Mouse (Mus musculus): Measurements from ENCODE around the gene Olfr374. TPM values are rescaled to one million over a fixed set of nuclear protein-coding genes. Genes with fewer than 3 reads are reported as not detected.

Gene Olfr374
- polyA plus RNA-seq, 1 experiment: not detected

DNA sequence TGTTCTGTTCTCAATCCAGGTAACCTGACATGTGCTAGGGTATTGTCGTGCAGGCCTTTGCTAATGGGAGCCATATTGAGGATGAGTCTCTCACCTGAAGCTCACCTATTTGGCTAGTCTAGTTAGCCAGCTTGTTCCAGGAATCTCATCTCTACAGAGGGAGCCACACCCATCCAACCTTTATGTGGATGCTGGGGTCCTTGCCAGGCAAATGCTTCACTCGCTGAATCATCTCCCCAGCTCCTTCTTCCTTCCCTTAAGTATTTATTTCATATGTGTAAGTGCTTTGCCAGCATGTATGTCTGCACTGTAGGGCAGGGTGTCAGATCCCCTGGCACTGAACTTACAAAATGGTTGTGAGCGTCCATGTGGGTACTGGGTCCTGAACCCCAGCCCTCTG, 39.7 kb downstream of the Olfr374 start:
- no peak overlapping the region for H3K4me3 ChIP-seq (ENCODE audit: insufficient read depth, low read depth, low read length)
- H3K4me1 ChIP-seq (ENCODE audit: control insufficient read depth, insufficient read depth, insufficient read length, low read length): peaks cover 7% of the 10 kb centered on the region; the same call in 1 of the 2 replicates
- 0 out of 2 replicates have a peak overlapping the region, but pooled peaks have one; percentile 59 for H3K27ac ChIP-seq (replicated peaks; ENCODE audit: low read depth, low read length)

DNA sequence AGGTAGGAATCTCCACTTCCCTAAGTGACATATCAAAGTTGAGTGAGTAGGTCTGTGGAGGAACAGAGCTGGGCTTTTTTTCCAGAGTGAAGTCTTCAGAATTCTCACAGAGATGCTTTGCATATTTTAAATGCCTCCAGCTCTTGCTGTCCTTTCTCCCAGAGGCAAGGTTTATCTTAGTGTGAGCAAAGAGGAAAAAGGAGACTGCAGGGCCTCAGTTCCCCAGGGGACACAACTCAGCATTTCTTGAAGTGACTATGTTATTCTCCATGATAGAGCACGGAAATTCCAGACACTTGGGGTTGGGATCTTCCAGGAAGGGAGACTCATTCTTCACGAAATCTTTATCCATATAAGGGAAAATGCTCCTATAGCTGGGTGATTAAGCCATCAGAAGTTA, 40.4 kb downstream of the Olfr374 start:
- Histone ChIP-seq H3K4me3 (ENCODE audit: insufficient read depth, low read depth, low read length) (no peak overlapping the region), H3K27ac (replicated peaks; ENCODE audit: low read depth, low read length) (peak overlapping the region; percentile 76), H3K4me1 (ENCODE audit: control insufficient read depth, insufficient read depth, insufficient read length, low read length) (peaks cover 7% of the 10 kb centered on the region; the same call in 1 of the 2 replicates)

DNA sequence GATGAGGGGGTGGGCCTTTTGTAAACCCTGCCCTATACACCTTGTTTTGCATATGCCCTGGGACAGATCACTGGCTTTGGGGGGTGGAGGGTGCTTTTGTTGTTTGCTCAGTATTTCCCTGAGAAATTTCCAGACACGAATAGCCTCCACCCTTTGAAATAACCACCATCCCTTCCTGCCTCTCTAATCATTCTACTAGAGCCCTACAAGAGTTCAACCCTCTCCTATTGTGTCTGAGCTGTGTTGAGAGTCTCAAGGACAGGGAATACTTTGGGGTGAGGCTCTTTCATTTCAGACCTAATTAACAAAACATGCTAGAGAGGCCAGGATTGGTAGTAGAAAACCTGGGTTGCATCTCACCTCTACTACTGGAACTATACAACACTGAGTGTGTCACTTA, 42.2 kb downstream of the Olfr374 start:
- Histone ChIP-seq H3K27ac (replicated peaks; ENCODE audit: low read depth, low read length) (no peak overlapping the region), H3K4me3 (ENCODE audit: insufficient read depth, low read depth, low read length) (no peak overlapping the region), H3K4me1 (ENCODE audit: control insufficient read depth, insufficient read depth, insufficient read length, low read length) (peaks cover 7% of the 10 kb centered on the region; the same call in 1 of the 2 replicates)

DNA sequence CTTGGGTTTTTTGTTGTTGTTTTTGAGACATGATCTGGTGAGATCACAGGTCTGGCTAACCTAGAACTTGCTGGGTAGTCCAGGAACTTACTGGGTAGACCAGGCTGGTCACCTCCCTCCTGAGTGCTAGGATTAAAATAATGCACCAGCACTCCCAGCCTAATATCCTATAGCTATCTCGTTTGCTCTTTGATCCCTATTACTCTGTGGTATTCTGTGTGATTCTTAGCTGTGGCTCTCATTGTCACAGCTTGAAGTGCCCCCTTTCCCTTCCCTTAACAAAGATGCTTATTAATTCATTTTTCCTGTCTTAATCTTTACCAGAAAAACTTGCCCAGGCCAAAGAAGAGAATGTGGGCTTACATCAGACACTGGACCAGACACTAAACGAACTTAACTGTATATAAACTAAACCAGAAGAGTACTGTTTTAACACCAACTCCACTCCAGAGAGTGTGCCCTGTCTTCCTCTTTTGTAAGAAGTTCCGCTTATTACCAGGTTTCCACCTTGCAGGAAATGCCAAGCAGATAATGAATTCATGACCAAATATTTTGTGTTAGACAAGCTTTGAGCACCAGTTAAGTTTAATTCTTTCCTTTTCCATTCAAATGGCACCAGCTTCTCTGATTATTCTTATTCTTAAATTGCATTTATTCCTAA, 44.7 kb downstream of the Olfr374 start:
- Histone ChIP-seq H3K4me3 (ENCODE audit: insufficient read depth, low read depth, low read length) (no peak overlapping the region), H3K4me1 (ENCODE audit: control insufficient read depth, insufficient read depth, insufficient read length, low read length) (peaks cover under 1% of the 10 kb centered on the region; the same call in 1 of the 2 replicates), H3K27ac (replicated peaks; ENCODE audit: low read depth, low read length) (0 out of 2 replicates have a peak overlapping the region, but pooled peaks have one; percentile 13)

- Histone ChIP-seq H3K4me1 (ENCODE audit: control insufficient read depth, insufficient read depth, insufficient read length, low read length) (no peaks in the 10 kb centered on the region; the same call in 1 of the 2 replicates), H3K27ac (replicated peaks; ENCODE audit: low read depth, low read length) (no peak overlapping the region), H3K4me3 (ENCODE audit: insufficient read depth, low read depth, low read length) (no peak overlapping the region)
Observed at GRCm38 (mm10) chr8:72153382-72153781, 46.5 kb downstream of the Olfr374 start.

- H3K4me3 ChIP-seq (ENCODE audit: insufficient read depth, low read depth, low read length): no peak overlapping the region
- peaks cover 7% of the 10 kb centered on the region for H3K4me1 ChIP-seq (ENCODE audit: control insufficient read depth, insufficient read depth, insufficient read length, low read length)
- H3K27ac ChIP-seq (replicated peaks; ENCODE audit: low read depth, low read length): no peak overlapping the region
Observed at GRCm38 (mm10) chr8:72158096-72158495, 51.3 kb downstream of the Olfr374 start.

GRCm38 (mm10) chr8:72158726-72159125, 51.9 kb downstream of the Olfr374 start:
- H3K4me1 ChIP-seq (ENCODE audit: control insufficient read depth, insufficient read depth, insufficient read length, low read length): peaks cover 7% of the 10 kb centered on the region
- no peak overlapping the region for H3K4me3 ChIP-seq (ENCODE audit: insufficient read depth, low read depth, low read length)
- H3K27ac ChIP-seq (replicated peaks; ENCODE audit: low read depth, low read length): no peak overlapping the region

GRCm38 (mm10) chr8:72160007-72160406, 53.2 kb downstream of the Olfr374 start:
- Histone ChIP-seq H3K27ac (replicated peaks; ENCODE audit: low read depth, low read length) (no peak overlapping the region), H3K4me1 (ENCODE audit: control insufficient read depth, insufficient read depth, insufficient read length, low read length) (peaks cover 7% of the 10 kb centered on the region), H3K4me3 (ENCODE audit: insufficient read depth, low read depth, low read length) (no peak overlapping the region; the same call in 1 of the 2 replicates)

GRCm38 (mm10) chr8:72160707-72161697, 54.2 kb downstream of the Olfr374 start, which contains the start of gene Rab8a:
Gene Rab8a (plus strand): TSS chr8:72161200.
- H3K4me1 ChIP-seq (ENCODE audit: control insufficient read depth, insufficient read depth, insufficient read length, low read length): peaks cover 7% of the 10 kb centered on the region
- H3K27ac ChIP-seq (replicated peaks; ENCODE audit: low read depth, low read length): peak within 1 kb of the TSS; percentile 78

DNA sequence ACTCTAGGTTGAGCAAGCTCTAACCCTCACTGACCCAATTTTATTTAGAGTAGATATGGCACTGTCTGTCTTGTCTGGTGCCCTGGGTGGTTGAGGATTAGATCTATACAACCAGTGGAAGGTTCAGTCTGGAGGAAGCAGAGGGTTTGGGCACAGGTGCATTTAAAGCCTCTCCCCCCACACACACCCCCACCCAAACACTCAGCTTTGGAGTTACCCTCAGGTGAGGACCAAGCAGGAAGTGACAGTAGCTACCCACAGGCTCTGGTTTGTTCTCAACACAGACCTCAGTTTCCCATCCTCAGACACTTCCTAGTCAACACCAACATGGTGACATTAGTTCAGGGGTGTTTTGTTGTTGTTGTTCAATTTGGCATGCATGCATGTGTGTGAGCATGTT, 56.0 kb downstream of the Olfr374 start:
- Histone ChIP-seq H3K4me1 (ENCODE audit: control insufficient read depth, insufficient read depth, insufficient read length, low read length) (peaks cover 7% of the 10 kb centered on the region), H3K4me3 (ENCODE audit: insufficient read depth, low read depth, low read length) (no peak overlapping the region), H3K27ac (replicated peaks; ENCODE audit: low read depth, low read length) (no peak overlapping the region)

More at GRCm38 (mm10) chr8:72160707-72161697, 54.2 kb downstream of the Olfr374 start, which contains the start of gene Rab8a:
- peak within 1 kb of the TSS; percentile 85 for H3K4me3 ChIP-seq (ENCODE audit: insufficient read depth, low read depth, low read length)

Other genes with a start within 250 kb of the Olfr374 start
- gene Zfp709, start 225.0 kb upstream of the Olfr374 start, polyA plus RNA-seq (2012; ENCODE audit: insufficient read depth, insufficient read length, missing spikeins): 0.79 and 1.8 TPM in 2 replicates
- gene Zfp882, start 198.4 kb upstream of the Olfr374 start, polyA plus RNA-seq (2012; ENCODE audit: insufficient read depth, insufficient read length, missing spikeins): 1.7 and 1.9 TPM in 2 replicates
- 18.4 and 20.8 TPM in 2 replicates for gene Zfp617, start 198.4 kb upstream of the Olfr374 start, polyA plus RNA-seq (2012; ENCODE audit: insufficient read depth, insufficient read length, missing spikeins)
- 13.7 and 16.6 TPM in 2 replicates for gene Zfp961, start 156.0 kb upstream of the Olfr374 start, polyA plus RNA-seq (2012; ENCODE audit: insufficient read depth, insufficient read length, missing spikeins)
- gene Cyp4f18, start 97.4 kb upstream of the Olfr374 start, polyA plus RNA-seq (2012; ENCODE audit: insufficient read depth, insufficient read length, missing spikeins): 1.5 and 2.9 TPM in 2 replicates
- gene Olfr372, start 65.8 kb upstream of the Olfr374 start, polyA plus RNA-seq (2012; ENCODE audit: insufficient read depth, insufficient read length, missing spikeins): not detected in 2 replicates
- not detected in 2 replicates for gene Olfr373, start 23.9 kb upstream of the Olfr374 start, polyA plus RNA-seq (2012; ENCODE audit: insufficient read depth, insufficient read length, missing spikeins)
- gene Tpm4, start 27.9 kb downstream of the Olfr374 start, polyA plus RNA-seq (2012; ENCODE audit: insufficient read depth, insufficient read length, missing spikeins): 55.2 and 64.0 TPM in 2 replicates
- 33.8 and 56.6 TPM in 2 replicates for gene Rab8a, start 54.2 kb downstream of the Olfr374 start, polyA plus RNA-seq (2012; ENCODE audit: insufficient read depth, insufficient read length, missing spikeins)
- not detected in 2 replicates for gene Hsh2d, start 82.6 kb downstream of the Olfr374 start, polyA plus RNA-seq (2012; ENCODE audit: insufficient read depth, insufficient read length, missing spikeins)
- gene Cib3, start 105.8 kb downstream of the Olfr374 start, polyA plus RNA-seq (2012; ENCODE audit: insufficient read depth, insufficient read length, missing spikeins): 2.0 TPM in 1 of 2 replicates, not detected in the other
- gene Gm11034, start 106.6 kb downstream of the Olfr374 start, polyA plus RNA-seq (2012; ENCODE audit: insufficient read depth, insufficient read length, missing spikeins): not detected in 2 replicates
- 26.9 and 41.8 TPM in 2 replicates for gene Fam32a, start 112.7 kb downstream of the Olfr374 start, polyA plus RNA-seq (2012; ENCODE audit: insufficient read depth, insufficient read length, missing spikeins)
- gene Ap1m1, start 133.0 kb downstream of the Olfr374 start, polyA plus RNA-seq (2012; ENCODE audit: insufficient read depth, insufficient read length, missing spikeins): 35.6 and 49.6 TPM in 2 replicates
- gene Gm10282, start 198.2 kb downstream of the Olfr374 start, polyA plus RNA-seq (2012; ENCODE audit: insufficient read depth, insufficient read length, missing spikeins): not detected in 2 replicates
- gene Klf2, start 212.0 kb downstream of the Olfr374 start, polyA plus RNA-seq (2012; ENCODE audit: insufficient read depth, insufficient read length, missing spikeins): 30.6 and 88.0 TPM in 2 replicates